Mouse (Mus musculus): Measurements from ENCODE around the gene Gm37240. TPM values are rescaled to one million over a fixed set of nuclear protein-coding genes. Genes with fewer than 3 reads are reported as not detected.

The Gm37240 gene
- polyA plus RNA-seq, 2 experiments from 2014 or later = 2.9 to 4.3 TPM

DNA sequence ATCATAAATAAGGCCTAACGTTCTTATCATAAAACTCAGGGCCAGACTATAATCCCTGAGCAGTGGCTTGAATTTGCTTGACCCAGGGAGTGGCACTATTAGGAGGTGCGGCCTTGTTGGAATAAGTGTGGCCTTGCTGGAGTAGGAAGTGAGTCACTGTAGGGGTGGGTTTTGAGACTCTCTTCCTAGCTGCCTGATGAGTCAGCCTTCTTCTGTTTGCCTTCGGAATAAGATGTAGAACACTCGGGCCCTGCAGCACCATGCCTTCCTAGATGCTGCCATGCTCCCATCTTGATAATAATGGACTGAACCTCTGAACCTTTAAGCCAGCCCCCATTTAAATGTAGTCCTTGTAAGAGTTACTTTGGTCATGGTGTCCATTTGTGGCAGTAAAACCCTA lies 555.0 kb downstream of the Gm37240 start:
- ATAC-seq = no peak

DNA sequence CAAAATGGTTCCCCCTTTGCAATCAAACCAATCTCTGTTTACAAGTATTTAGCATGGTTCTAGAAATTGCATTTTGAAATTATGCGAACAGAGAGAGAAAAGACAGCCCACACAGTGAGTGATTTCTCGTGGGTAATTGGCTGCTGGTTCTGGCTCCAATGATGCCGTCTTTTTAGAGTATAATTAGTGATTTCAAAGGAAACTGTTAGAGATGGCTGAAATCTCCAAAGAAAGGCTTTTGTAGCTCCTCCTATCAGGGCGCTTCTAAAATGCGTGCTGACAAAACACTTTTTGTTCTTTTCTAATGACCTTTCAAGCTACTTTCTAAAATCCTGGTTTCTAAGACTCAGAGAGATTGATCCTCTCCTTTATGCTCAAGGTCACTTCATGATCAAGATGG lies 569.1 kb downstream of the Gm37240 start:
- ATAC-seq = no peak

- no peak for ATAC-seq
These were observed 570.0 kb downstream of the Gm37240 start for GRCm38 (mm10) chr3:85317306-85317705.

- no peak for ATAC-seq
These were observed 572.4 kb downstream of the Gm37240 start for GRCm38 (mm10) chr3:85314961-85315360.

- ATAC-seq = no peak
These were observed 573.6 kb downstream of the Gm37240 start for GRCm38 (mm10) chr3:85313646-85314255.

GRCm38 (mm10) chr3:85311176-85311575 lies 576.1 kb downstream of the Gm37240 start:
- no peak for ATAC-seq

- no peak for ATAC-seq
These were observed 576.8 kb downstream of the Gm37240 start for GRCm38 (mm10) chr3:85310401-85310989.

- ATAC-seq = no peak
These were observed 578.1 kb downstream of the Gm37240 start for GRCm38 (mm10) chr3:85309168-85309567.

GRCm38 (mm10) chr3:85308706-85309105 lies 578.6 kb downstream of the Gm37240 start:
- no peak for ATAC-seq

DNA sequence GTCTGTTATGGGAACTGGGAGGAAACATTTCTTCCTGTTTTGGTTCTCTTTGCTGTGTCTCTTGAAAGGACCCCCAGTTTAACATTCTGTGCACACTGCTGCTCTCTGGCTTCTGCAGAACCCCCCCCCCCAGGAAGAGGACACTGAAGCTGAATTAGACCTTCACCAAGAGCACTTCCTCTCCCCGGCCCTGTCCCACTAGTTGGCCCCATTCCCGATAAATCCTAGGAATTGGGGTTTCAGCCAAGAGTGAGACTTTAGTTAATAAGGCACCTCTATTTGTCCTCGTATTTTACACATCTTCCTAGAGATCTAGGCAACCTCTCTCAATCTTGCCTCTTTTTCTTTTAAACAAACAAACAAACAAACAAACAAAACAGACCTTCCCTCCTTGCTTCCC lies 585.5 kb downstream of the Gm37240 start:
- ATAC-seq = no peak

DNA sequence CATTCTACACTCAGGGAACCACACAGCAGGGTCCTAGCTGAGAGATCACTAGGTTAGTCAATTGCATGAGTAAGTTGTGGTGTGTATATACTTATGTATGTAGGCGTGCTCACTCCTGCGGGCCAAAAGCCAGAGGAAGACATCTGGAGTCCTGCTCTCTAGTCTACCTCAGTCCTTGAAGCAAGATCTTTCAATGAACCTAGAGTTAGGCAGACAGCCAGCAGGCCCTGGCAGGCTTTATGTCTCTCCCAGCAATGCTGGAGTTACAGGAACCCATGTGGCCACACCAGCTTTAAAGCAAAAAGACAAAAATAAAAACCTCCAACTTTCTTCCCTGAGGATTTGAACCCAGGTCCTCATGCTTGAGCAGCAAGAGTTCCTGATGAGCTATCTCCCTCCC lies 586.0 kb downstream of the Gm37240 start:
- ATAC-seq = no peak

DNA sequence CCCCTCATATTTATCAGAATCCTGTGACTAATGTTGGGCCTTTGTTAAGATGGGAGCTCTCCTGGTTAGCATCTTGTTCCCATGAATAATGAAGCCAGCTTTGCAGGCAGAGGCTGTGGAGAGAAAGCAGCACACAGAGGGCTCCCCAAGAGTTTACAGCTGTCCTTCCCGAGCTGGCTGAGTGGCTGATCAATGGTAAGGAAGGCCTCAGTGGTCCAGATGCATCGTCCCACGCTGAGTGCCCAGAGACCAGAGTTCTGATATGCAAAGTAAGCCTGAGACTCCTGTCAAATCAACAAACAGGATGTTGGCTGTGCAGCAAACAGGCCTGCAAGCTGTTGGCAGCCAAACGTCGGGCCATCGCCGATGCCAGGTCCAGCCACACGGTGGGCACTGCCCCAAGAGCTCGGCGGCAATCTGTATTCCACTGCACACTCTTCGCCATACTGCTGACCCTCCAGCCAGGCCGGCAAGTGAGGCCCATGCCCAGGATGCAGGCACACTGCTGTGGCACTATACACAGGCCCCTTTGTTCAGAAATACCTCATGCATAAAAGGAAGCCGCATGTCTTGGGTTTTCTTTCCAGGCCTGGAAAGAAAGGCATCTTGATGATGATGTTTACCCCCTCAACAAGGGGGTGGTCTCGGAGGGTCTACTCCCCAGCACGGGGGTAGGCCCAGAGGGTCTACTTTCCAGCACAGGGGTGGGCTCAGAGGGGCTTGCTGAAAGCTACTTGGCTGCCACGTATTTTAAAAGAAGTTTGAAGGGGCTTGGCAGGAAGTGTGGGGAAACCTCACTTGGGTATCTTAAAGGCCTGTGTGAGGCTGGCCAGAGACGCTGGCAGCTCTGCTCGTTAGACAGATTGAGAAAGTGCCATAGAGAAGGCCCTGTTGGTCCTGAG lies 587.4 kb downstream of the Gm37240 start:
- ATAC-seq = no peak

DNA sequence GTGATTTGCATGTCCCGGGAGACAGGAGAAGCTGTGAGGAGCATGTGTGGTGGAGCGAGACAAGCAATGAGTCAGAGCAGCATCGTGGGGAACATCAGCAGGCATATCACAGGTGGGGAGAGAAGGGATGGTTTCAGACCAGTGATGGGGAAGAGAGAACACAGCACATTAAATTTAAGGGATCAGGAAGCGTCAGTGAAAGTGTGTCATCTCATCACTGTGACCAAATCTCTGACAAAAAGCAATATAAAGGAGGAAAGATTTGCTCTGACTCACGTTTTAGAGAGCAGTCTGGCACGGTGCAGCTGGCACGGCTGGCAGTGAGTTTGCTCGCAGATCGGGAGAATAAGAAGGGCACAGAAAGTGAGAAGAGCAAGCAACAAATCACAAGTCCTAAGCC lies 592.1 kb downstream of the Gm37240 start:
- ATAC-seq = no peak

DNA sequence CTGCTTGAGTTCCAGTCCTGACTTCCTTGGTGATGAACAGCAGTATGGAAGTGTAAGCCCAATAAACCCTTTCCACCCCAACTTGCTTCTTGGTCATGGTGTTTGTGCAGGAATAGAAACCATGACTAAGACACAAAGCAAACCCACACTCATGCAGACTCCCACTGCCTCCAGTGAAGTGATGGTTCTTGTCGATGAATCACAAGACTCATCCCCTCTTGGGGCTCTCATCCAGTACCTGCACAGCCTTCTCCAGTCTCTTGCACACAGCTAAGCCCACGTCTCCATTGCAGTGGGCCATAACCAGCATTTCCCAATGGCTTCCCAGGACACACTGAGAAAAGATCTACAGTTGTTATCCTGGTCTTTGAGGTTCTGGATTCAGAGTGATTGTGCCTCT lies 599.7 kb downstream of the Gm37240 start:
- no peak for ATAC-seq

DNA sequence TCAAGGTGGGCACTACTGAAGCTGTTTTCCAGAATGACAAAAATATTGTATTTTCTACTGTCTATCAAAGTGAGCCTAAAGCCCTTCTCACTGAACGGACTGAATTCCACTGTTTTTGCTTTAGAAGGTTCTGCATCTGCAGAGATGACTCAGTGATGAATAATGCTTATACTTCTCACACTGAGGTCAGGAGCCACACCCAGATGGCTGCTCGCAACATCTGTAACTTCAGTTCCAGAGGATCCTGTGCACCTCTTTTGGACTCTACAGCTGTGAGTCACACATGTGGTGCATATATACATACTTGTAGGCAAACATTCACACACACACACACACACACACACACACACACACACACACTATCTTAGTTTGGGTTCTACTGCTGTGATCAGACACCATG lies 602.8 kb downstream of the Gm37240 start:
- ATAC-seq = no peak

- no peak for ATAC-seq
These were observed 604.5 kb downstream of the Gm37240 start for GRCm38 (mm10) chr3:85282816-85283215.

DNA sequence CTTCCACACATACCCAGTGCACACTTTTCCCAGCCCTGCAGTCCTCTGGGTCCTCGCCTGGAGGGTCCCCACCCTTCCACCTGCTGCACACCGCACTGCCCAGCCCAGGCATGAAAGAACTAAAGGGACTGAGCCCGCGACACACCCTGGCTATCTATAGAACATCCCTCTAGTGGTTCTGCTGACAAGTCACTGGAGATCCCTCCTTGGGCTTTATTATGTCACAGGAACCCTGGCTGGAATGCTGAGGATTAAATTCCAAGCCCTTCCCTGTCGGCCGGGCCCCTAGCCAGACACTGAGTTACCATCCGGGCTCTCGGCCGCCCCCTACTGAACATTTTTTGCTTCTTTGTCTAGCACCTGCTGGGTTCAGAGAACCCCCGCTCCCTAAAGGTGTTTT lies 612.2 kb downstream of the Gm37240 start:
- ATAC-seq = no peak

GRCm38 (mm10) chr3:85271491-85271890 lies 615.8 kb downstream of the Gm37240 start:
- ATAC-seq = no peak

GRCm38 (mm10) chr3:85264963-85265362 lies 622.4 kb downstream of the Gm37240 start:
- ATAC-seq = no peak

DNA sequence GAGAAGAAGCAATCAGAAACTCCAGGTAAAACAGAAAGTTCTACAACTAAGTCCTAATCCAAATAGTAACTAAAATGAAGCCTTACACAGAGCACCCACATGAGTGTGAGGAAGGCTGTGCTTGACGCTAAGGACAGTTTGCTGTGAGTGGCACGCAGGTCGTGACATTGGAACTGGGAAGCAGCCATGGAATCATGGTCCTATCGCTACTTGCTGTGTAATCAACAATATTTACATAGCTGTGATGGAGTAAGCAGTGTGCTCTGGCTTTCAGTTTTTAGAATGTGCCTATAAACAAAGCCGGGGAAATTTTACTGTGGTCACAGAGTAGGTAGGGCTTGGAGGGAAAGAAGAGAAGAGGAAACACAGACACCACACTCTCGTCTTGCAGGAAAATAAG lies 622.8 kb downstream of the Gm37240 start:
- ATAC-seq = no peak

GRCm38 (mm10) chr3:85254526-85254925 lies 632.8 kb downstream of the Gm37240 start:
- no peak for ATAC-seq

DNA sequence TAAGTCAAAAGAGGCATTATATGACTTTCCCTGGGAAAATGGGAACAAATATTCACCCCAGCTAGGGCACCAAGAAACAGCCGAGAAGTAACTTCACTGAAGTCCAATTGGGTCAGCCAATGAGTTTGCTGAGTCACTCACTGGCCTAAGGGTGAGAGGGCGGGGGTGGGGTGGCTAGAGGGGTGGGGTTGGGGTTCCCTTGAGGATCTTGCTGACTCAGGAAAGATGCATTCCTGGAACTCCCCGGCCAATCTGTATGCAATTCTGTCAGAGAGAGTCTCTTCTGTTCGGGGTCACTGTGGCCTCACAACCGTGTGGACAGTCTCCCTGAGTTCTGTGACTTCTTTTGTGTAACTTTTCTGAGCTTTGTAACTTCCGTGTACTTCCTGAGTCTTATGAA lies 635.7 kb downstream of the Gm37240 start:
- ATAC-seq = no peak

DNA sequence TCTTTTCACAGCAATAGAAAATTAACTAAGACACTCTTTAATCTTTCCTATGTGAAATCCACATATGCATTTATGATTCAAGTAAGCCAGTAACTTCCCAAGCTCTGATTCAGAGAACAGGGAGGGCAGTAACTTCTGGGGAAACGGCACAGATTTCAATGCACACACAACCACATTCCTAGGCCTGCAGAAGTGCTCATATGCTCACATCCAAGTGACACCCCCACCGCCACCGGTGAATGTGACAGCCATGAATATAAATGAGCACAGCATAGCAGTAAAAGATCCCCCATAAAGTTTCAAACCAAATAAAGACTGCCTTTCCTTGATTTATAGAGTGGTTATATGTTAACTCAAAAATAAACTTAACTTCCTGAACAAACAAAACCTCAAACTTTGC lies 641.2 kb downstream of the Gm37240 start:
- ATAC-seq = no peak

DNA sequence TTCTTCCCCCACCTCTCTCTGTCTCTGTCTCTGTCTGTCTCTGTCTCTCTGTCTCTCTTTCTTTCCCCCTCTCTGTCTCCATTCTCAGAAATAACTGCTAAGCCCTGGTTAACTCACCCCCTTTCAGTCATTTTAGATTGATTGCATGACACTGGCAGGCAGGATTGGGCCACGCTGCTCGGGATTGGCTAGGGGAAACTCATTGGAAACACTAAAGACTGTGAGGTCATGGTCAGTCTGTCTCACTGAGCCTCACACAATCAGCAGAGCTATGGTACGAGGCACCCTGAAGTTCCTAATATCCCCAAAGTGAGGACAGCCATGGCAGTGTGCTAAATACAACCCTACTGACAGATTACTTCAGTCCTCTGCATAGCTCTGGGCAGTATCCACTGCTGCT lies 650.8 kb downstream of the Gm37240 start:
- no peak for ATAC-seq

Data from activated CD4-positive, CD25-positive, alpha-beta regulatory T cell, adult 4 months (primary cell).